Mouse (Mus musculus) embryonic facial prominence, embryonic 14.5 days (tissue): ENCODE measurements around the gene Ndufa5. TPM values are rescaled to one million over a fixed set of nuclear protein-coding genes. Genes with fewer than 3 reads are reported as not detected.

Experiments
- ATAC-seq: fragments of 200-750 bp; cut with Nextera tagmentation; 2 replicates; pipeline ENCODE4 v1.8.0; 2017; ENCODE audit warnings: low read depth, moderate number of reproducible peaks, moderate TSS enrichment
- DNase-seq: peaks from one replicate; pipeline ENCODE4 v3.0.0-alpha.2; 2015; ENCODE audit warnings: low spot score
- H3K27ac ChIP-seq: fragments of 300-500 bp; sonication (generic); replicated peaks from 2 replicates; pipeline ENCODE4 v1.5.1; 2014; ENCODE audit warnings: low read depth, mild to moderate bottlenecking, low read length, moderate library complexity
- H3K27me3 ChIP-seq: fragments of 300-500 bp; sonication (generic); replicated peaks from 2 replicates; pipeline ENCODE4 v1.6.1; 2014; ENCODE audit warnings: low read length; ENCODE audit not compliant: control insufficient read depth, insufficient read depth
- H3K36me3 ChIP-seq: fragments of 300-500 bp; sonication (generic); 2 replicates; pipeline ENCODE4 v1.6.1; 2014; ENCODE audit warnings: low read length, mixed read lengths; ENCODE audit not compliant: control insufficient read depth, insufficient read depth
- H3K4me1 ChIP-seq: fragments of 300-500 bp; sonication (generic); 2 replicates; pipeline ENCODE4 v1.6.1; 2014; ENCODE audit warnings: antibody characterized with exemption, low read length; ENCODE audit not compliant: control insufficient read depth, insufficient read depth
- H3K4me2 ChIP-seq: fragments of 300-500 bp; sonication (generic); 2 replicates; pipeline ENCODE4 v1.6.1; 2014; ENCODE audit warnings: low read depth, mild to moderate bottlenecking, low read length, moderate library complexity, mixed read lengths
- H3K4me3 ChIP-seq: fragments of 300-500 bp; sonication (generic); 2 replicates; pipeline ENCODE4 v1.5.1; 2014; ENCODE audit warnings: low read depth, mild to moderate bottlenecking, low read length
- H3K9ac ChIP-seq: fragments of 300-500 bp; sonication (generic); 2 replicates; pipeline ENCODE4 v1.6.1; 2014; ENCODE audit warnings: low read depth, mild to moderate bottlenecking, low read length, moderate library complexity, mixed read lengths
- H3K9me3 ChIP-seq: fragments of 300-500 bp; sonication (generic); 2 replicates; pipeline ENCODE4 v1.6.1; 2016; ENCODE audit warnings: low read length; ENCODE audit not compliant: control insufficient read depth
- WGBS: fragments of 180-500 bp; shearing (Covaris S2); extraction: QIAGEN DNeasy Blood & Tissue Kit; methylation state at CpG from one replicate; pipeline ENCODE4 v1.1.7; 2014; 5-methylcytosine and 5-hydroxymethylcytosine counted together
- polyA plus RNA-seq: library from polyadenylated mRNA; unstranded; fragments of >200 nt; fragmentation: Nextera tagmentation; extraction: Ambion mirVana; gene quantifications from 2 replicates; pipeline ENCODE4 v1.2.1, GENCODE M21; 2014

Gene Ndufa5
- 319 and 379 TPM in 2 replicates for polyA plus RNA-seq

DNA sequence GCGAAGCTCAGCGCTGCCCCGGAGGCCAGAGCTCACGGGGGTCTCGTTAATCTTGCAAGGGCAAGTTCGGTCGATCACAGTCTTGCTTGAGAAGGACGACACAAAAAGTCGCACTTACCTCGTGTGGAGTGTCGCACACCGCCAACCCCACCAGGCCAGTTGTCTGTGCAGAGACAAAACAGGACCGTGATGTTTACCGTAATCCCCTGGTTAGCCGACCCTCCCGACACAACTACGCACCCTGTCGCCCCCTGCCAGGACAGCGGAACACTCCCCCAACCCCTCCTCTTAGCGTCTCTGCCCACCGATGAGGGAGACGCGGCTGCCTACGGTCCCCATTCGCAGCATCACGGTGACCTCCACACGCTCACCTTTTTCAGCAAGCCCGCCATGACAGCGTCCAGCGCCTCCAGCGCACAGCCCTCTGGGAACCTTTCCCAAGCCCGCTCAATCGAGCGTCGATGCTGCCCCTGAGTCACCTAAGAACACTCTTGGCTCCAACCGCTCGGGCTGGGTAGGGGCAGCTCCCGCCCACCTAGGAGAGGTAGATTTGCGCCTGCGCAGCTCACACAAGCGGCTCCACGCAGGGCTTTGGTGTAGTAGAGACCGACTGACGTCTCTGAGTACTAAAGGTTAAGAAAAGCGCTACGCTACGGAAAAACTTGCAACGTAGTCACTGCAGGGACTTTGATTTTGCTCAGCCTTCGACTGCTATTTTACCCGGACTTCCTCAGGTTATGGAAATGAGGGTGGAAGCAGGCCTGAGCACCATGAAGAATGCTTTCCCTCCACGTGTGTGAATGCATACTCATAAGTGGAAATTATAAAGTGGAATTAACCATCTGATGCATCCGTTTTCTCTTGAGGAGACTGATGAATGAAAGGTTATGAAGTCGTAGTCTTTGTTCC lies at the start of gene Ndufa5:
Gene Ndufa5 (minus strand): TSS at position 859 of the 909 bp plus-strand sequence.
- 0 out of 2 replicates have a peak within 1 kb of the TSS, but pooled peaks have one; percentile 31 for H3K27ac ChIP-seq
- WGBS, result under 1% methylated on average over 52 of the region's 53 CpGs

DNA sequence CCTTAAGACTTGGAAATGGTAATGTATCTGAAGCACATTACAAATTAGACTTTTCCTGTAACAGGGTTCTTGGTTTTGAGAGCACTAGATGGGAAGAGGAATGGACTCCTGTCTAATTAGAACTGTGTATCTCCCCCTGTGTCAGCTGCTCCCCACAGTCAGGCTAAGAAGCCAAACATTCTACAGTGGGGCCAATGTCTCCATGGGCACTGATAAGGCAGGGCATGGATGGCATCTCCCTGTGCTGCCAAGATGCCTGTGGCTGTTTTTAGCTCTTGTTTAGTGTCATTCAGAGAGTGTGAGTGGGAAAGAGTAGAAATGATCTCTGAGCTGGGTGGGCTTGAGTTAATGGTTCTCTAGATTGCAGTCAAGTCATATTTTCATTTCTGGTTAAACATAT lies 45.5 kb upstream of the Ndufa5 start:
- DNase-seq (no peak), ATAC-seq (no peak)
- no peak overlapping the region for H3K4me3 ChIP-seq
- H3K9me3 ChIP-seq, result no peaks in the 10 kb centered on the region
- no peak overlapping the region for H3K4me2 ChIP-seq
- H3K4me1 ChIP-seq, result no peaks in the 10 kb centered on the region
- H3K9ac ChIP-seq, result no peak overlapping the region
- H3K27me3 ChIP-seq, result no peaks in the 10 kb centered on the region
- H3K36me3 ChIP-seq, result no peaks in the 10 kb centered on the region
- H3K27ac ChIP-seq, result no peak overlapping the region

More for the DNA sequence above, at the start of gene Ndufa5:
- no peaks in the 10 kb centered on the region for H3K27me3 ChIP-seq
- H3K4me2 ChIP-seq, result peak within 1 kb of the TSS; percentile 71
- H3K4me3 ChIP-seq, result peak within 1 kb of the TSS; percentile 75
- peak within 1 kb of the TSS; percentile 72 for H3K9ac ChIP-seq
- H3K4me1 ChIP-seq, result peaks cover 11% of the 10 kb centered on the region
- peak; percentile 99 for ATAC-seq
- peak; percentile 99 for DNase-seq
- peaks cover 4% of the 10 kb centered on the region; the same call in 1 of the 2 replicates for H3K36me3 ChIP-seq
- H3K9me3 ChIP-seq, result no peaks in the 10 kb centered on the region

DNA sequence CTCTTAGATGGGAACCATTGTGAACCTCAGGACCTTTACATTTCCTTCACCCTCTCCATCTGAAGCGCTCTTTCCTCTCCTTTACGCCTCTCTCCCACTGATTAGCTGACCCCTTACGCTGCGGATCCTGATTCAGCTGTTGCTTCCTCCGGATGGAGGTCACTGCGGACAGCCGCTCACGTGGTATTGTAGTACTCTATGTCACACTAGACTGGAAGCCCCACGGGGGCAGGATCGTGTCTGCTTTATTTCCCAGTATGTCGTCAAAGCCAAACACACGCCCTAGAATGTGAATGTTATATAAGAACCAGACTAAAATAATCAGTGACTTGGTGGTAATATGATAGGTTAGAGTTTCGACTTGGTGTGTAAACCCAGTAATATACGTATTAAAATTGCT lies 44.6 kb upstream of the Ndufa5 start:
- Histone ChIP-seq H3K9me3 (no peaks in the 10 kb centered on the region), H3K4me3 (no peak overlapping the region), H3K4me2 (no peak overlapping the region), H3K27ac (no peak overlapping the region), H3K27me3 (no peaks in the 10 kb centered on the region), H3K36me3 (no peaks in the 10 kb centered on the region), H3K9ac (no peak overlapping the region), H3K4me1 (no peaks in the 10 kb centered on the region)
- DNase-seq (no peak), ATAC-seq (no peak)
- 78% methylated on average over 14 of the region's 14 CpGs for WGBS

DNA sequence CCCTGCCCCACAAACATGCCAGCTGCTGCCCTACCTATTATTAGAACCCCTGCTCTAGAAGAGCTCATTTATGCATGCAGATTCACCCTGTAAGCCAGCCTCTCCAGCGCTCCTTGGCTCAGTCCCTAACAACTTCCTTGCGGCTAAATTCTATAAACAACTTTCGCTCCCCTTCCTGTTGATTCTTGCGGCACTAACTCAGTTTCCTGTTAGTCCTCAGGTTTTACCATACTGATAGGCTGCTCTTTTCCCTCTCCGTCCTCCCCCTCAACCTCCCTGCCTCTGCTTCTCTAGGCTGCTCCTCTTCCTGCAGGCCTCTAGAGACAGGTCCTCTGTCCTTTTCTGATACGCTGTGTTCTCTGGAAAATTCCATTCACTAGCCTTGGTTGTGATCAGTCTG lies 43.3 kb upstream of the Ndufa5 start:
- H3K4me2 ChIP-seq, result no peak overlapping the region
- H3K27me3 ChIP-seq, result no peaks in the 10 kb centered on the region
- no peak for ATAC-seq
- no peak overlapping the region for H3K4me3 ChIP-seq
- H3K9me3 ChIP-seq, result no peaks in the 10 kb centered on the region
- DNase-seq, result no peak
- WGBS, result 65% methylated on average over 6 of the region's 6 CpGs
- H3K4me1 ChIP-seq, result no peaks in the 10 kb centered on the region
- no peak overlapping the region for H3K9ac ChIP-seq
- no peak overlapping the region; the same call in 1 of the 2 replicates for H3K27ac ChIP-seq
- H3K36me3 ChIP-seq, result no peaks in the 10 kb centered on the region

DNA sequence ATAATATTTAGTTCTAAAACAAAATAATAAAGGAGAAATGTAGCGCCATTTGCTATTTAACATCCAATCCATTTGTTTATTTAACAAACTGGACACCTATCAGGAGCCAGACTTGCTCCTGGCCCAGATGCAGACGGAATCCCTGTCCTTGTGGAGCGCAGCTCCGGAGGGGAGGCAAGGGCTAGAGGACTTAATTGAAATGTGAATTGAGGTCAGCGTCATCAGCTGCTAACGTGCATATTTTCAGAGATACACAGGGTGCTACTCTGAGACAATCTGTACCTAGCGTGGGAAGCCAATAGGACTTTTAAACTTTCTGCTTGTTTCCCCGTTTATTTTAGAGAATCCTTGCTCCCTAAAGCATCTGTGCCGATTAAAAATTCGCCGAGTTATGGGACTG lies 42.5 kb upstream of the Ndufa5 start:
- H3K4me2 ChIP-seq, result no peak overlapping the region
- DNase-seq, result no peak
- no peaks in the 10 kb centered on the region for H3K9me3 ChIP-seq
- no peak overlapping the region for H3K4me3 ChIP-seq
- H3K27me3 ChIP-seq, result no peaks in the 10 kb centered on the region
- no peaks in the 10 kb centered on the region for H3K36me3 ChIP-seq
- no peak overlapping the region for H3K27ac ChIP-seq
- ATAC-seq, result no peak
- no peaks in the 10 kb centered on the region for H3K4me1 ChIP-seq
- H3K9ac ChIP-seq, result no peak overlapping the region
- 67% methylated on average over 11 of the region's 11 CpGs for WGBS

DNA sequence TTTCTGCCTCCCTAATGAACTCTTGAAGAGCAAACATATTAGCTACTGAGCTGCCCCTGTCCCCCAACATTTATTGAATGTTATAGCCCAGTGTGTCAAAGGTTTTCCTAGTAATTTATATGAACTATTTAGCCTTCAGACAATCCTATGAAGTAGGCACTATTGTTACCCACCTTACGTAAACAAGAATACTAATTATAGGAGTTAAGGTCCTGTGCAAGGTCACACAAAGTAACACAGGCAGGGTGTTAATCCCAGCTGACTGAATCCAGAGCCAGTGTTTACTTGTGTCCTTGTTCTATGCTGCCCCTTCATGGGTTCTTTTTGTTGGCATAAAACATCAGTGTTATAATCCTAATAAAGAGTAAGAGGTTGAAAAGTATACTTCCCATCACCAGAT lies 41.9 kb upstream of the Ndufa5 start:
- Histone ChIP-seq H3K27me3 (no peaks in the 10 kb centered on the region), H3K4me3 (no peak overlapping the region), H3K9me3 (no peaks in the 10 kb centered on the region), H3K27ac (no peak overlapping the region), H3K4me2 (no peak overlapping the region), H3K9ac (no peak overlapping the region), H3K36me3 (no peaks in the 10 kb centered on the region), H3K4me1 (no peaks in the 10 kb centered on the region)
- ATAC-seq (no peak), DNase-seq (no peak)
- 85% methylated on average over 1 of the region's 1 CpGs for WGBS

DNA sequence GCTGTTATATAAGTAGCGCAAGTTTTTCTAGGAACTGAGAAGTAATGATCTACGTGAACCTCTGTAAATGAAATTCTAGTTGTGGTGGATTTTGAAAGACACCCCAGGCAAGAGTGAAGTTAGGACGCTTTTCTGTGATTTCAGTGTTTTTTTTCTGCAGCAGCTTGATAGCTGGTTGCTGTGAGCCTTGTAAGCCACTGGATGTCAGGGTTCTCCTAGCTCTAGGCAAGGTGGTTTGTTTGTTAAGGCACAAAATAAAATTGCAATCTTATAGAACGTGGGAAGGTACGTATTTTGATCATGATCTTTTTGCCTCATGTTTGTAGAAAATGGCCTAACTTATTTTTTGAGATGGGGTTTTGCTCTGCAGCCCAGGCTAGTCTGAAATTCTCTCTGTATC lies 41.1 kb upstream of the Ndufa5 start:
- no peaks in the 10 kb centered on the region for H3K9me3 ChIP-seq
- DNase-seq, result no peak
- H3K4me1 ChIP-seq, result no peaks in the 10 kb centered on the region
- 84% methylated on average over 5 of the region's 5 CpGs for WGBS
- H3K4me2 ChIP-seq, result no peak overlapping the region
- no peak overlapping the region for H3K9ac ChIP-seq
- H3K27ac ChIP-seq, result no peak overlapping the region
- no peaks in the 10 kb centered on the region for H3K36me3 ChIP-seq
- ATAC-seq, result no peak
- H3K27me3 ChIP-seq, result no peaks in the 10 kb centered on the region
- no peak overlapping the region for H3K4me3 ChIP-seq

DNA sequence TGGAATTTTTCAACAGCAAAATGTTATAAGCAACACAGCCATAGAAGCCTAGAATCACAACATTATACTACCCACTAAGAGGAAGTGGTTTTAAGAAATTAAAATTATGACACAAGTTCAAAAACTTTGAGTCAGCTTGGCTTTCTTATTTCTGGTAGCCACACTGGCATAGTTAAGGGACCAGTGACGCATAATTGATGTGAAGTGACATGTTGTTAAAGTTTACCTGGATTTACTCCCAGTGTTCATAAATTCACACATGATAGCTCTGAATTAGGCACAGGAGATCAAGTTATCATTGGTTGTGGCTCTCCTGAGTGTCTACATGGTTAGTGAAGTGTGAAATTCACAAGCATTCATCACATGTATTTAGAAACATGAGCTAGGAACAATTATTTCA lies 37.1 kb upstream of the Ndufa5 start:
- no peak overlapping the region for H3K4me3 ChIP-seq
- H3K9me3 ChIP-seq, result no peaks in the 10 kb centered on the region
- H3K27me3 ChIP-seq, result no peaks in the 10 kb centered on the region
- no peak overlapping the region for H3K27ac ChIP-seq
- DNase-seq, result no peak
- H3K36me3 ChIP-seq, result no peaks in the 10 kb centered on the region
- 86% methylated on average over 1 of the region's 1 CpGs for WGBS
- no peaks in the 10 kb centered on the region for H3K4me1 ChIP-seq
- no peak overlapping the region for H3K9ac ChIP-seq
- no peak overlapping the region for H3K4me2 ChIP-seq
- ATAC-seq, result peak; percentile 22; the same call in 1 of the 2 replicates

DNA sequence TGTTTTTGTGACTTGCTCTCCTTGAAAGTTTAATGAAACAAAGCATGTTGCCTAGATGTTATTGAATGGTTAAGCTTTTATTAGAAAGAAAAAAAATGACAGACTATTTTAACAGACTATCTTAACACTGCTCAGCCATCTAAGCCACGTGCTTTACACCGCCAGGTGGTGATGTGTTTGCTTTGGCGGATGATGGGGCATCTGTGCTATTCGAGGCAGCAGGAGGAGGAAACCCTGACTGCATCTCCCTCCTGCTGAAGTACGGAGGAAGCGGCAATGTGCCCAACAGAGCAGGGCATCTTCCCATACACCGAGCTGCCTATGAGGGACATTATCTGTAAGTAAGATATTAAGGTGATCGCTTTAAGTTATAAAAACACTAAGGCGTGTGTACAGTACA lies 36.3 kb upstream of the Ndufa5 start:
- Histone ChIP-seq H3K4me2 (no peak overlapping the region), H3K27me3 (no peaks in the 10 kb centered on the region), H3K9ac (no peak overlapping the region), H3K9me3 (no peaks in the 10 kb centered on the region), H3K4me1 (no peaks in the 10 kb centered on the region), H3K4me3 (no peak overlapping the region), H3K27ac (no peak overlapping the region), H3K36me3 (no peaks in the 10 kb centered on the region)
- 66% methylated on average over 9 of the region's 9 CpGs for WGBS
- no peak for ATAC-seq
- no peak for DNase-seq
